In genomic region chr1:179451211-179451610, GRCm38 (mm10) we compare ENCODE assay signal across 8 mouse cellular contexts.
DNase-seq lines count a peak whose midpoint lies in the region; ATAC-seq lines count a peak whose summit lies in the region.

No protein-coding gene starts in this region.

- 91% methylated on average over 2 of the region's 2 CpGs for WGBS in embryonic facial prominence, embryonic 10.5 days
- 84% methylated on average over 2 of the region's 2 CpGs for WGBS in forebrain, embryonic 13.5 days

- no peaks in the 10 kb centered on the region; the same call in 1 of the 2 replicates for H3K36me3 ChIP-seq in embryonic facial prominence, embryonic 10.5 days (replicated peaks)
- H3K36me3 ChIP-seq in forebrain, embryonic 13.5 days (ENCODE audit: poor library complexity, severe bottlenecking), result no peaks in the 10 kb centered on the region

- no peak overlapping the region for H3K4me3 ChIP-seq in embryonic facial prominence, embryonic 10.5 days
- H3K4me3 ChIP-seq in forebrain, embryonic 13.5 days, result no peak overlapping the region

- no peaks in the 10 kb centered on the region for H3K9me3 ChIP-seq in embryonic facial prominence, embryonic 10.5 days
- H3K9me3 ChIP-seq in forebrain, embryonic 13.5 days (replicated peaks), result no peaks in the 10 kb centered on the region

- H3K27me3 ChIP-seq in embryonic facial prominence, embryonic 10.5 days (replicated peaks; ENCODE audit: low read depth, poor library complexity, severe bottlenecking), result no peaks in the 10 kb centered on the region; the same call in 1 of the 2 replicates
- peaks cover 71% of the 10 kb centered on the region for H3K27me3 ChIP-seq in forebrain, embryonic 13.5 days

- H3K4me2 ChIP-seq in forebrain, embryonic 13.5 days, result no peak overlapping the region

- peaks cover 39% of the 10 kb centered on the region for H3K4me1 ChIP-seq in embryonic facial prominence, embryonic 10.5 days
- peaks cover 7% of the 10 kb centered on the region for H3K4me1 ChIP-seq in forebrain, embryonic 13.5 days

- peak; percentile 21 for DNase-seq in CD4-positive, CD25-positive, alpha-beta regulatory T cell, adult 2 months (ENCODE audit: low read depth, low spot score)
- peak; percentile 55 to 58 for DNase-seq in kidney, postnatal 4 days
- no peak for DNase-seq in kidney, postnatal 14 days
- peak; percentile 49 for DNase-seq in 3T3-L1 (ENCODE audit: low read depth, low spot score)
- peak; percentile 42 for DNase-seq in embryonic facial prominence, embryonic 10.5 days (ENCODE audit: low spot score)
- DNase-seq in yolk sac, embryonic 10.5 days (ENCODE audit: low spot score), result no peak

- no peak overlapping the region for H3K9ac ChIP-seq in forebrain, embryonic 13.5 days

- no peak overlapping the region for H3K27ac ChIP-seq in embryonic facial prominence, embryonic 10.5 days (replicated peaks)
- H3K27ac ChIP-seq in forebrain, embryonic 13.5 days, result no peak overlapping the region

- no peak for ATAC-seq in CD4-positive, CD25-positive, alpha-beta regulatory T cell, adult 4 months
- ATAC-seq in forebrain, embryonic 13.5 days, result no peak

Comparison
In these comparisons a context has a peak if more than half of its experiments do, and no peak if none do; other contexts are left out.
1. DNase-seq: peak in CD4-positive, CD25-positive, alpha-beta regulatory T cell, adult 2 months (single experiment), kidney, postnatal 4 days (2 of 2), 3T3-L1 (single experiment) and embryonic facial prominence, embryonic 10.5 days (single experiment); none in kidney, postnatal 14 days (single experiment) and yolk sac, embryonic 10.5 days (single experiment).